Mouse (Mus musculus) liver, embryonic 16.5 days (tissue): ENCODE data around the gene Myo15. TPM values are rescaled to one million over a fixed set of nuclear protein-coding genes. Genes with fewer than 3 reads are reported as not detected.
"Not testable (repeated sequence)": the region's sequence is repeated elsewhere in the genome, so short reads cannot be mapped to it uniquely, and the experiment has no call there.

Source experiments
- ATAC-seq: fragments of 200-750 bp; cut with Nextera tagmentation; 2 replicates; pipeline ENCODE4 v1.8.0; 2017; ENCODE audit warnings: low read depth, mild to moderate bottlenecking, moderate number of reproducible peaks, moderate library complexity
- H3K27ac ChIP-seq: fragments of 300-500 bp; sonication (generic); 2 replicates; pipeline ENCODE4 v1.5.1; 2014; ENCODE audit warnings: mild to moderate bottlenecking, low read length
- H3K27me3 ChIP-seq: fragments of 300-500 bp; sonication (generic); 2 replicates; pipeline ENCODE4 v1.6.1; 2014; ENCODE audit warnings: low read depth, low read length, mixed read lengths; ENCODE audit not compliant: control insufficient read depth, insufficient read depth
- H3K36me3 ChIP-seq: fragments of 300-500 bp; sonication (generic); 2 replicates; pipeline ENCODE4 v1.6.1; 2014; ENCODE audit warnings: mild to moderate bottlenecking; ENCODE audit not compliant: control insufficient read depth, insufficient read depth
- H3K4me1 ChIP-seq: fragments of 300-500 bp; sonication (generic); 2 replicates; pipeline ENCODE4 v1.6.1; 2014; ENCODE audit warnings: low read depth, low read length, mixed read lengths; ENCODE audit not compliant: control insufficient read depth
- H3K4me2 ChIP-seq: fragments of 300-500 bp; sonication (generic); 2 replicates; pipeline ENCODE4 v1.6.1; 2014; ENCODE audit warnings: low read depth, low read length, mixed read lengths
- H3K4me3 ChIP-seq: fragments of 300-500 bp; sonication (generic); 2 replicates; pipeline ENCODE4 v1.5.1; 2014; ENCODE audit warnings: low read depth, mild to moderate bottlenecking, low read length
- H3K9ac ChIP-seq: fragments of 300-500 bp; sonication (generic); 2 replicates; pipeline ENCODE4 v1.6.1; 2014; ENCODE audit warnings: low read depth, low read length
- H3K9me3 ChIP-seq: fragments of 300-500 bp; sonication (generic); replicated peaks from 2 replicates; pipeline ENCODE4 v1.6.1; 2016; ENCODE audit warnings: low read length; ENCODE audit not compliant: control insufficient read depth
- whole genome bisulfite sequencing: fragments of 180-500 bp; shearing (Covaris S2); extraction: QIAGEN DNeasy Blood & Tissue Kit; methylation state at CpG from one replicate; pipeline ENCODE4 v1.1.7; 2014; ENCODE audit not compliant: insufficient replicate concordance; 5-methylcytosine and 5-hydroxymethylcytosine counted together
- polyA plus RNA-seq: library from polyadenylated mRNA; unstranded; fragments of >200 nt; fragmentation: Nextera tagmentation; extraction: Ambion mirVana; gene quantifications from 2 replicates; pipeline ENCODE4 v1.2.1, GENCODE M21; 2015

The Myo15 gene
- 0.11 TPM in 2 replicates for polyA plus RNA-seq

GRCm38 (mm10) chr11:60469039-60469438 lies at the start of gene Myo15:
Gene Myo15, plus strand, starts transcription at chr11:60469339.
- H3K27me3 ChIP-seq = no peaks in the 10 kb centered on the region
- no peak within 1 kb of the TSS for H3K4me3 ChIP-seq
- no peak within 1 kb of the TSS for H3K9ac ChIP-seq
- no peak within 1 kb of the TSS for H3K4me2 ChIP-seq
- H3K27ac ChIP-seq = no peak within 1 kb of the TSS
- no peak for ATAC-seq
- peaks cover 3% of the 10 kb centered on the region; the same call in 1 of the 2 replicates for H3K36me3 ChIP-seq
- no peaks in the 10 kb centered on the region for H3K9me3 ChIP-seq
- WGBS = 79% methylated on average over 3 of the region's 3 CpGs
- no peaks in the 10 kb centered on the region for H3K4me1 ChIP-seq

- WGBS = 67% methylated on average over 5 of the region's 6 CpGs
Measured at GRCm38 (mm10) chr11:60422046-60422668, 47.0 kb upstream of the Myo15 start.

GRCm38 (mm10) chr11:60423006-60423405 lies 46.1 kb upstream of the Myo15 start:
- Histone ChIP-seq H3K4me3 (no peak overlapping the region), H3K9ac (no peak overlapping the region), H3K27me3 (no peaks in the 10 kb centered on the region), H3K36me3 (no peaks in the 10 kb centered on the region), H3K9me3 (no peaks in the 10 kb centered on the region), H3K4me2 (no peak overlapping the region), H3K4me1 (peaks cover 10% of the 10 kb centered on the region), H3K27ac (no peak overlapping the region)
- 78% methylated on average over 1 of the region's 1 CpGs for WGBS
- ATAC-seq = no peak

More at GRCm38 (mm10) chr11:60422046-60422668, 47.0 kb upstream of the Myo15 start:
- no peak overlapping the region for H3K27ac ChIP-seq
- H3K4me2 ChIP-seq = no peak overlapping the region
- no peak for ATAC-seq
- H3K9me3 ChIP-seq = no peaks in the 10 kb centered on the region
- H3K36me3 ChIP-seq = no peaks in the 10 kb centered on the region
- H3K4me1 ChIP-seq = peaks cover 12% of the 10 kb centered on the region
- no peaks in the 10 kb centered on the region for H3K27me3 ChIP-seq
- H3K9ac ChIP-seq = no peak overlapping the region
- H3K4me3 ChIP-seq = no peak overlapping the region

- H3K36me3 ChIP-seq = no peaks in the 10 kb centered on the region
- H3K27ac ChIP-seq = no peak overlapping the region
- no peaks in the 10 kb centered on the region; the same call in 1 of the 2 replicates for H3K4me1 ChIP-seq
- H3K4me3 ChIP-seq = no peak overlapping the region
- ATAC-seq = no peak
- no peak overlapping the region for H3K9ac ChIP-seq
- no peaks in the 10 kb centered on the region for H3K27me3 ChIP-seq
- no peak overlapping the region for H3K4me2 ChIP-seq
- H3K9me3 ChIP-seq = no peaks in the 10 kb centered on the region
- 77% methylated on average over 1 of the region's 1 CpGs for WGBS
Measured at GRCm38 (mm10) chr11:60426417-60426816, 42.7 kb upstream of the Myo15 start.

- Histone ChIP-seq H3K36me3 (peaks cover 3% of the 10 kb centered on the region; the same call in 1 of the 2 replicates), H3K4me3 (no peak overlapping the region), H3K4me2 (no peak overlapping the region), H3K27me3 (no peaks in the 10 kb centered on the region), H3K27ac (no peak overlapping the region), H3K9ac (no peak overlapping the region), H3K9me3 (no peaks in the 10 kb centered on the region), H3K4me1 (no peaks in the 10 kb centered on the region; the same call in 1 of the 2 replicates)
- no peak for ATAC-seq
- WGBS = 61% methylated on average over 3 of the region's 3 CpGs
Measured at GRCm38 (mm10) chr11:60427628-60428027, 41.5 kb upstream of the Myo15 start.

GRCm38 (mm10) chr11:60433501-60433900 lies 35.6 kb upstream of the Myo15 start:
- Histone ChIP-seq H3K4me3 (no peak overlapping the region), H3K27ac (no peak overlapping the region), H3K4me2 (no peak overlapping the region), H3K9me3 (no peaks in the 10 kb centered on the region), H3K36me3 (peaks cover 12% of the 10 kb centered on the region), H3K9ac (no peak overlapping the region), H3K27me3 (no peaks in the 10 kb centered on the region), H3K4me1 (no peaks in the 10 kb centered on the region; the same call in 1 of the 2 replicates)
- ATAC-seq = no peak

GRCm38 (mm10) chr11:60435133-60435532 lies 34.0 kb upstream of the Myo15 start:
- Histone ChIP-seq H3K4me2 (no peak overlapping the region), H3K9me3 (no peaks in the 10 kb centered on the region), H3K27ac (no peak overlapping the region), H3K27me3 (no peaks in the 10 kb centered on the region), H3K36me3 (peaks cover 12% of the 10 kb centered on the region), H3K4me3 (no peak overlapping the region), H3K4me1 (no peaks in the 10 kb centered on the region; the same call in 1 of the 2 replicates), H3K9ac (no peak overlapping the region)
- WGBS = 48% methylated on average over 1 of the region's 1 CpGs
- ATAC-seq = no peak

GRCm38 (mm10) chr11:60436618-60437017 lies 32.5 kb upstream of the Myo15 start:
- H3K27ac ChIP-seq = no peak overlapping the region
- no peaks in the 10 kb centered on the region for H3K27me3 ChIP-seq
- no peaks in the 10 kb centered on the region; the same call in 1 of the 2 replicates for H3K4me1 ChIP-seq
- H3K9ac ChIP-seq = no peak overlapping the region
- no peak overlapping the region for H3K4me3 ChIP-seq
- H3K36me3 ChIP-seq = peaks cover 12% of the 10 kb centered on the region
- H3K9me3 ChIP-seq = no peaks in the 10 kb centered on the region
- no peak overlapping the region for H3K4me2 ChIP-seq
- WGBS = 61% methylated on average over 3 of the region's 3 CpGs
- ATAC-seq = no peak

GRCm38 (mm10) chr11:60439621-60440020 lies 29.5 kb upstream of the Myo15 start:
- H3K27ac ChIP-seq, H3K4me1 ChIP-seq, H3K27me3 ChIP-seq, H3K9ac ChIP-seq, H3K4me2 ChIP-seq, ATAC-seq, H3K9me3 ChIP-seq, H3K4me3 ChIP-seq: not testable (repeated sequence)
- 58% methylated on average over 1 of the region's 1 CpGs for WGBS
- peaks cover 13% of the 10 kb centered on the region for H3K36me3 ChIP-seq
